In genomic region chr16:30873493-30874211, GRCm38 (mm10) we compare ENCODE assay signal across 7 mouse cellular contexts.
DNase-seq lines count a peak whose midpoint lies in the region; ATAC-seq lines count a peak whose summit lies in the region.

No protein-coding gene starts in this region.

- no peak overlapping the region for H3K4me2 ChIP-seq in embryonic facial prominence, embryonic 11.5 days (ENCODE audit: low read depth, low read length)
- H3K4me2 ChIP-seq in kidney, embryonic 14.5 days (replicated peaks; ENCODE audit: low read depth, low read length) = no peak overlapping the region; the same call in 1 of the 2 replicates

- H3K4me3 ChIP-seq in embryonic facial prominence, embryonic 11.5 days (ENCODE audit: low read depth, low read length) = no peak overlapping the region
- peak overlapping the region; percentile 24; the same call in 1 of the 2 replicates for H3K4me3 ChIP-seq in heart, embryonic 10.5 days
- H3K4me3 ChIP-seq in kidney, embryonic 14.5 days (ENCODE audit: low read length) = no peak overlapping the region

- WGBS in embryonic facial prominence, embryonic 11.5 days = 36% methylated on average over 26 of the region's 26 CpGs
- WGBS in heart, embryonic 10.5 days = 38% methylated on average over 26 of the region's 26 CpGs
- WGBS in kidney, embryonic 14.5 days = 29% methylated on average over 26 of the region's 26 CpGs

- H3K9me3 ChIP-seq in embryonic facial prominence, embryonic 11.5 days (replicated peaks; ENCODE audit: control insufficient read depth, low read length) = no peaks in the 10 kb centered on the region
- no peaks in the 10 kb centered on the region for H3K9me3 ChIP-seq in heart, embryonic 10.5 days
- H3K9me3 ChIP-seq in kidney, embryonic 14.5 days (ENCODE audit: control insufficient read depth, low read length) = no peaks in the 10 kb centered on the region

- H3K27ac ChIP-seq in embryonic facial prominence, embryonic 11.5 days (replicated peaks; ENCODE audit: low read depth, low read length) = 0 out of 2 replicates have a peak overlapping the region, but pooled peaks have one; percentile 6
- H3K27ac ChIP-seq in heart, embryonic 10.5 days = peak overlapping the region; percentile 76; the same call in 1 of the 2 replicates
- 0 out of 2 replicates have a peak overlapping the region, but pooled peaks have one; percentile 1 for H3K27ac ChIP-seq in kidney, embryonic 14.5 days (ENCODE audit: low read depth, low read length)

- no peak; the same call in 1 of the 2 replicates for ATAC-seq in embryonic facial prominence, embryonic 11.5 days (replicated peaks; ENCODE audit: insufficient number of reproducible peaks, low FRiP score, low TSS enrichment, low read depth)
- ATAC-seq in kidney, embryonic 14.5 days (ENCODE audit: low FRiP score, low TSS enrichment) = no peak

- H3K27me3 ChIP-seq in embryonic facial prominence, embryonic 11.5 days (ENCODE audit: control insufficient read depth, insufficient read depth, low read length) = no peaks in the 10 kb centered on the region
- H3K27me3 ChIP-seq in heart, embryonic 10.5 days (ENCODE audit: insufficient read depth, poor library complexity, severe bottlenecking) = no peaks in the 10 kb centered on the region
- H3K27me3 ChIP-seq in kidney, embryonic 14.5 days (ENCODE audit: control insufficient read depth, insufficient read depth, low read length) = no peaks in the 10 kb centered on the region

- peak; percentile 67 for DNase-seq in ZHBTc4 (ENCODE audit: low read depth, low spot score)
- peak; percentile 40 for DNase-seq in embryonic facial prominence, embryonic 11.5 days (ENCODE audit: low spot score)
- DNase-seq in heart, embryonic 10.5 days (ENCODE audit: low spot score) = no peak
- DNase-seq in lung, postnatal 14 days = peak; percentile 17
- DNase-seq in layer of hippocampus, adult 18-20 months (ENCODE audit: low spot score in 2 of 2) = no peak
- no peak for DNase-seq in thymus, postnatal 10 days (ENCODE audit: low spot score in 2 of 2)

- peak overlapping the region; percentile 22; the same call in 1 of the 2 replicates for H3K9ac ChIP-seq in embryonic facial prominence, embryonic 11.5 days (replicated peaks; ENCODE audit: low read length)
- no peak overlapping the region for H3K9ac ChIP-seq in kidney, embryonic 14.5 days (ENCODE audit: low read depth, low read length)

- no peaks in the 10 kb centered on the region for H3K36me3 ChIP-seq in embryonic facial prominence, embryonic 11.5 days (replicated peaks; ENCODE audit: control insufficient read depth, insufficient read depth, low read depth, low read length)
- H3K36me3 ChIP-seq in heart, embryonic 10.5 days = no peaks in the 10 kb centered on the region
- H3K36me3 ChIP-seq in kidney, embryonic 14.5 days (ENCODE audit: control insufficient read depth, insufficient read depth, low read length) = no peaks in the 10 kb centered on the region

- H3K4me1 ChIP-seq in embryonic facial prominence, embryonic 11.5 days (ENCODE audit: control insufficient read depth, insufficient read depth, low read length) = peaks cover 3% of the 10 kb centered on the region; the same call in 1 of the 2 replicates
- H3K4me1 ChIP-seq in heart, embryonic 10.5 days = peaks cover 43% of the 10 kb centered on the region
- H3K4me1 ChIP-seq in kidney, embryonic 14.5 days (ENCODE audit: control insufficient read depth, insufficient read depth, low read length) = peaks cover 22% of the 10 kb centered on the region; the same call in 1 of the 2 replicates

Comparison
In these comparisons a context has a peak if more than half of its experiments do, and no peak if none do; other contexts are left out.
1. DNase-seq: peak in ZHBTc4 (single experiment), embryonic facial prominence, embryonic 11.5 days (single experiment) and lung, postnatal 14 days (single experiment); none in heart, embryonic 10.5 days (single experiment), layer of hippocampus, adult 18-20 months (0 of 2) and thymus, postnatal 10 days (0 of 2).
2. H3K27ac ChIP-seq: peak in every context shown above with its lines; median percentile 76 in heart, embryonic 10.5 days; 6 in embryonic facial prominence, embryonic 11.5 days; 1 in kidney, embryonic 14.5 days.